Mouse (Mus musculus) intestine, embryonic 14.5 days (tissue): ENCODE data around the gene Taf11. TPM values are rescaled to one million over a fixed set of nuclear protein-coding genes. Genes with fewer than 3 reads are reported as not detected.

Experiments used
- ATAC-seq: fragments of 200-750 bp; cut with Nextera tagmentation; replicated peaks from 2 replicates; pipeline ENCODE4 v1.8.0; 2017; ENCODE audit warnings: low read depth, moderate number of reproducible peaks, moderate TSS enrichment, moderate library complexity; ENCODE audit not compliant: low FRiP score, low TSS enrichment
- DNase-seq: peaks from one replicate; pipeline ENCODE4 v3.0.0-alpha.2; 2018; ENCODE audit warnings: low spot score
- H3K27ac ChIP-seq: fragments of 300-500 bp; sonication (generic); 2 replicates; pipeline ENCODE4 v1.5.1; 2014; ENCODE audit warnings: low read depth, mild to moderate bottlenecking, control low read depth
- H3K27me3 ChIP-seq: fragments of 300-500 bp; sonication (generic); replicated peaks from 2 replicates; pipeline ENCODE4 v1.6.1; 2014; ENCODE audit warnings: low read length, control low read depth; ENCODE audit not compliant: control insufficient read depth, insufficient read depth
- H3K36me3 ChIP-seq: fragments of 300-500 bp; sonication (generic); 2 replicates; pipeline ENCODE4 v1.6.1; 2014; ENCODE audit warnings: low read length, control low read depth; ENCODE audit not compliant: control insufficient read depth, insufficient read depth
- H3K4me1 ChIP-seq: fragments of 300-500 bp; sonication (generic); replicated peaks from 2 replicates; pipeline ENCODE4 v1.6.1; 2014; ENCODE audit warnings: low read length, control low read depth, mixed read lengths; ENCODE audit not compliant: control insufficient read depth, insufficient read depth
- H3K4me2 ChIP-seq: fragments of 300-500 bp; sonication (generic); 2 replicates; pipeline ENCODE4 v1.6.1; 2014; ENCODE audit warnings: low read length
- H3K4me3 ChIP-seq: fragments of 300-500 bp; sonication (generic); 2 replicates; pipeline ENCODE4 v1.5.1; 2014; ENCODE audit warnings: low read depth, low read length, control low read depth, mixed read lengths
- H3K9ac ChIP-seq: fragments of 300-500 bp; sonication (generic); 2 replicates; pipeline ENCODE4 v1.6.1; 2014; ENCODE audit warnings: mild to moderate bottlenecking, low read length
- H3K9me3 ChIP-seq: fragments of 300-500 bp; sonication (generic); 2 replicates; pipeline ENCODE4 v1.6.1; 2016; ENCODE audit warnings: low read length, control low read depth; ENCODE audit not compliant: control insufficient read depth
- WGBS: fragments of 180-500 bp; shearing (Covaris S2); extraction: QIAGEN DNeasy Blood & Tissue Kit; methylation state at CpG from one replicate; pipeline ENCODE4 v1.1.7; 2014; 5-methylcytosine and 5-hydroxymethylcytosine counted together
- polyA plus RNA-seq: library from polyadenylated mRNA; unstranded; fragments of >200 nt; fragmentation: Nextera tagmentation; extraction: Ambion mirVana; gene quantifications from 2 replicates; pipeline ENCODE4 v1.2.1, GENCODE M21; 2014

Gene Taf11
- polyA plus RNA-seq, 1 experiment from 2014 or later = 59.7 TPM

DNA sequence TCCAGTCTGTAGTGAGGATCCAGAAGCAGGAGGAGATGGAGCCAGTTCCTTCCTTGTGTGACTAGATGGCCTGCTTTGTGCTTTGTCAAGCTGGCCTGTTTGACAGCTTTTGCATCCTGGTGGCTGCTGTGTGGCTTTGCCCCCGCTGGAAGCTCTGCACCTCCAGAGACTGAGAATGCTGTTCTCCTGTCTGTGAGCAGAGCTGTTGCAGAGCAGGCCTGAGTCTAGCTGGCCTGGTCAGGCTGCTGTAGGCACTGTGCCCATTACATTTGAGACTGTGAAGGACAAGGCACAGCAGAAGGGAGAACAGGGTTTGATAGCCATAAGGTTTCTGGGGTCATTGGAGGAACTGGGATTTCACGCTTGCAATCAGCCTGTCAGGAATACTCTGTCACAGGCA, 32.1 kb upstream of the Taf11 start:
- H3K27ac ChIP-seq = no peak overlapping the region

DNA sequence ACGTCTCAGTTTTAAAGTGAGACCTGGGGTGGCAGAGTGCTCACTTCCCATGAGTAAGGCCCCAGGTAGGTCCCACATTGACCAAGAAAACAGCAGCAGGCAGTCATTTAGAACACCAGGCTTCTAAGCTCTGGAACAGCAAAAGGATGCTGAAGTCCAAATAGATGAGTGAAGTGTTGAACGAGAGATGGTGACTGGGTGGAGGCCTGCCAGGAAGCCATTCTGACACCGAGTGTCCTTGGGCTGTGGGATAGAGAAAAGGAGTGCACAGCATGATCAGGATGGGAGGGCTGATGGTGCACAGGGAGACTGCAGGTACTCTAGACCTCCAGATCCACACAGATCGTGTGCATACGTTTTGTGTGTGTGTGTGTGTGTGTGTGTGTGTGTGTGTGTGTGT, 31.5 kb upstream of the Taf11 start:
- 67% methylated on average over 5 of the region's 5 CpGs for WGBS
- H3K4me3 ChIP-seq = no peak overlapping the region
- DNase-seq (no peak), ATAC-seq (no peak)
- H3K36me3 ChIP-seq = no peaks in the 10 kb centered on the region
- no peak overlapping the region for H3K27ac ChIP-seq
- H3K27me3 ChIP-seq = no peaks in the 10 kb centered on the region
- peaks cover 46% of the 10 kb centered on the region for H3K4me1 ChIP-seq
- no peak overlapping the region for H3K4me2 ChIP-seq
- no peaks in the 10 kb centered on the region for H3K9me3 ChIP-seq
- no peak overlapping the region for H3K9ac ChIP-seq

More for the DNA sequence above, 32.1 kb upstream of the Taf11 start:
- 58% methylated on average over 2 of the region's 2 CpGs for WGBS
- no peaks in the 10 kb centered on the region for H3K36me3 ChIP-seq
- H3K4me2 ChIP-seq = no peak overlapping the region
- H3K27me3 ChIP-seq = no peaks in the 10 kb centered on the region
- H3K4me3 ChIP-seq = no peak overlapping the region
- no peak for DNase-seq
- no peaks in the 10 kb centered on the region for H3K9me3 ChIP-seq
- ATAC-seq = no peak
- H3K9ac ChIP-seq = no peak overlapping the region
- peaks cover 49% of the 10 kb centered on the region for H3K4me1 ChIP-seq

DNA sequence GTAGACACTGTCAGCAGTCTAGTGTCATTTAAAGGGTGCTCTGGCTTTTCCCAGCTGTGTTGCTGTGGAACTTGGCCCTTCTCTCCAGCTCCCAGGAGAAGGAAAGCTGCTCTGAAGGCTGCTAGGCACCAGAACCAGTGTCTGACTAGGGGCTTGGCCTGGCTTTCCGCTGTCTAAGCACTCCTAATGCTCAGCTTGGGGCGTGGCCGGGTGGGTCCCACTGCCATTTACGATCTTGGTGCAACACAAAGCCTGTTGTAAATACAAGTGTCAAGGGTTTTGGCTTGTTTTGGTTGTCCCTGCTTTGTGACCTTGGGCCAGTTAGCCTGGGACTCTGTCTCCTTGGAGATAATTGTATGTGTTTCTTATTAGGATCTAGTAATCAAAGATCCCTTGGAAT, 30.7 kb upstream of the Taf11 start:
- H3K27me3 ChIP-seq = no peaks in the 10 kb centered on the region
- H3K4me3 ChIP-seq = no peak overlapping the region
- no peaks in the 10 kb centered on the region for H3K9me3 ChIP-seq
- ATAC-seq (no peak), DNase-seq (peak; percentile 61)
- no peaks in the 10 kb centered on the region for H3K36me3 ChIP-seq
- H3K9ac ChIP-seq = no peak overlapping the region
- H3K27ac ChIP-seq = no peak overlapping the region
- 53% methylated on average over 4 of the region's 4 CpGs for WGBS
- H3K4me2 ChIP-seq = no peak overlapping the region
- peaks cover 40% of the 10 kb centered on the region for H3K4me1 ChIP-seq

DNA sequence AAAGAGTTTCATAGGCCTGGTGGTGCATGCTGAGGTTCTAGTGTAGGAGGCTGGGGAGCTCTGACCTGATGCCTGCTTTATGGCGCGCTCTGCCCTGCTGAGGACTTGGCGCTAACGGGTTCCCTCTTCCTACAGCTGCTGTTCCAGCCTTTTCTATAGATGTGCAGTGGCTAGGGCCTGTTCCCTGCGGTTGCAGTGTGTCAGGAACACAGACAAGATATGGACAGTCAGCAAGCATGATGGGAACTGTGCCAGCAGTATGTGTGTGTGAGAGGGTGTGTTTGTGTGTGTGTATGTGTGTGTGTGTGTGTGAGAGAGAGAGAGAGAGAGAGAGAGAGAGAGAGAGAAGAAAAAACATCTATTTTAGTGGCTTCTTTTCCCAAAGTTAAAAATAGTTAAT, 29.4 kb upstream of the Taf11 start:
- WGBS = 68% methylated on average over 5 of the region's 5 CpGs

DNA sequence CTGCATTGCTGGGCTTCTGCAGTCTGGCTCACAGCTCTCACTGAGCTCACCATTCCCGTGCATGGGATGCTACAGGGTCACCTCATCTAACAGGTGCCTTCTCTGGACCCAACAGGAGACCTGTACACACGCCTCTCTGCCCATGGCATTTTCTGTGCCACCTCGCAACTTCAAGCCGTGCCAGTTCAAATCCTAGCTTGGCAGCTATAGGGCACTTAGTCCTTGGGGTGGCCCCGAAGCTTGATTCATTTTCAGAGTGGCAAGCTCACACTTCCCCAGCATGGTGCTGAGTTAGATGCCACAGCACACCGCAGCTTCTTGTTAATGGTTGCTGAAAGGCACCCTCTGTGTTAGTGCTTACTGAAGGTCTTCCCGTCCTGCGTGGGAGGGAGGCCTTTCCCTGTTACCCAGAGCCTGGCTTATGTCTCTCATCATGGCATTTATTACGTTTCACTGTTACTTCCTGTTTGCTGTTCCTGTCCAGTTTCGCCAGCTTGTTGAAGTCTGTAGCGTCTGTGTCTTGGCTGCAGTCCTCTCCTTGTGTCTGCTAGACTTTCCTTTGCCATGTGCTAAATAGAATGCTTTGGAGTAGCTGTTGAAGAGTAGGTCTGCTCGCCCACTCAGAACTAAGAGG, 28.6 kb upstream of the Taf11 start:
- DNase-seq (peak; percentile 56), ATAC-seq (no peak; the same call in 1 of the 2 replicates)
- Histone ChIP-seq H3K36me3 (no peaks in the 10 kb centered on the region), H3K9ac (no peak overlapping the region), H3K4me1 (peaks cover 49% of the 10 kb centered on the region), H3K4me2 (no peak overlapping the region), H3K9me3 (no peaks in the 10 kb centered on the region), H3K27ac (peak overlapping the region; percentile 77), H3K4me3 (no peak overlapping the region), H3K27me3 (no peaks in the 10 kb centered on the region)
- 40% methylated on average over 12 of the region's 12 CpGs for WGBS

More for the DNA sequence above, 29.4 kb upstream of the Taf11 start:
- H3K4me2 ChIP-seq = no peak overlapping the region
- H3K9me3 ChIP-seq = no peaks in the 10 kb centered on the region
- no peak overlapping the region for H3K9ac ChIP-seq
- H3K36me3 ChIP-seq = no peaks in the 10 kb centered on the region
- H3K4me1 ChIP-seq = peaks cover 46% of the 10 kb centered on the region
- H3K27me3 ChIP-seq = no peaks in the 10 kb centered on the region
- no peak for DNase-seq
- no peak overlapping the region for H3K4me3 ChIP-seq
- H3K27ac ChIP-seq = peak overlapping the region; percentile 77
- no peak for ATAC-seq

DNA sequence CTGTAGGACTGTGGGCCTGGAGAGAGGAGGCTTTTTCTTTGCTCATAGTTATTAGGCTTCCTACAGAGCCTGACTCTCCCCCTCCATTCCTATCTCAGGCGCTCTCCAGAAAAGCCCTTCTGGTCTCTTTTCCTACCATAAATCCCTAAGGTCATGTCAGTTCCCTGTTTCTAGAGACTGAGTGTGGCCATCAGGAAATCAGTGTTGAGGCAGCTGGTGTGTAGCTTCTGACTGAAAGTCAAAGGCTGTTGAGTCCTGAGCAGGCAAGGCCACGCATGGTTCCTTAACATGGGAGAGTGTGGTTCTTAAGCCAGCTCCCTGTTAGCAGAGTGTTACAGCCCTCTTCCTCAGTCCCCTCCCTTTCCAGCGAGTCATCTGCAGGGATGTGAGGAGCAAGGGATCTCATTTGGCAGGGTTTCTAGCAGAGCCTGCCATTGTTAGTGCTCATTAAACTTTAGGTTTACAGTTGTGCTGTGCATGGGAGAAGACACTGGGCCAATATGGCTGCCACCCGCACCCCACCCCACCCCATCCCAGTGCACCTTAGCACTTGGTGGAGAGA, 27.5 kb upstream of the Taf11 start:
- no peaks in the 10 kb centered on the region for H3K36me3 ChIP-seq
- peaks cover 49% of the 10 kb centered on the region for H3K4me1 ChIP-seq
- DNase-seq (no peak), ATAC-seq (no peak)
- no peak overlapping the region for H3K4me2 ChIP-seq
- no peak overlapping the region for H3K4me3 ChIP-seq
- no peak overlapping the region for H3K9ac ChIP-seq
- 73% methylated on average over 4 of the region's 4 CpGs for WGBS
- H3K27ac ChIP-seq = 0 out of 2 replicates have a peak overlapping the region, but pooled peaks have one; percentile 2
- no peaks in the 10 kb centered on the region for H3K27me3 ChIP-seq
- H3K9me3 ChIP-seq = no peaks in the 10 kb centered on the region

DNA sequence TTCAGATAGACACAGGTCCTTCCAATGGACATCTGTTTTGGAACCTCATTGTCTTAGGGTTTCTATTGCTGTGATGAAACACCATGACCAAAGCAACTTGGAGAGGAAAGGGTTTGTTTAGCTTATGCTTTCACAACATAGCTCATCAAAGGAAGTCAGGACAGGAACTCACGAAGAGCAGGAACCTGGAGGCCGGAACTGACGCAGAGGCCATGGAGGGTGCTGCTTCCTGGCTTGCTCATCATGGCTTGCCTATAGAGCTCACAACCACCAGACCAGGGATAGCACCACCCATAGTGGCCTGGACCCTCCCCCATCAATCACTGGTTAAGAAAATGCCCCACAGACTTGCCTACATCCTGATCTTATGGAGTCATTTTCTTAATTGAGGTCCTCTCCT, 25.4 kb upstream of the Taf11 start:
- DNase-seq (no peak), ATAC-seq (no peak)
- H3K9me3 ChIP-seq = no peaks in the 10 kb centered on the region
- H3K4me2 ChIP-seq = no peak overlapping the region
- H3K4me3 ChIP-seq = no peak overlapping the region
- H3K4me1 ChIP-seq = peaks cover 37% of the 10 kb centered on the region
- 80% methylated on average over 3 of the region's 3 CpGs for WGBS
- H3K27ac ChIP-seq = no peak overlapping the region
- no peak overlapping the region for H3K9ac ChIP-seq
- no peaks in the 10 kb centered on the region for H3K27me3 ChIP-seq
- no peaks in the 10 kb centered on the region for H3K36me3 ChIP-seq

DNA sequence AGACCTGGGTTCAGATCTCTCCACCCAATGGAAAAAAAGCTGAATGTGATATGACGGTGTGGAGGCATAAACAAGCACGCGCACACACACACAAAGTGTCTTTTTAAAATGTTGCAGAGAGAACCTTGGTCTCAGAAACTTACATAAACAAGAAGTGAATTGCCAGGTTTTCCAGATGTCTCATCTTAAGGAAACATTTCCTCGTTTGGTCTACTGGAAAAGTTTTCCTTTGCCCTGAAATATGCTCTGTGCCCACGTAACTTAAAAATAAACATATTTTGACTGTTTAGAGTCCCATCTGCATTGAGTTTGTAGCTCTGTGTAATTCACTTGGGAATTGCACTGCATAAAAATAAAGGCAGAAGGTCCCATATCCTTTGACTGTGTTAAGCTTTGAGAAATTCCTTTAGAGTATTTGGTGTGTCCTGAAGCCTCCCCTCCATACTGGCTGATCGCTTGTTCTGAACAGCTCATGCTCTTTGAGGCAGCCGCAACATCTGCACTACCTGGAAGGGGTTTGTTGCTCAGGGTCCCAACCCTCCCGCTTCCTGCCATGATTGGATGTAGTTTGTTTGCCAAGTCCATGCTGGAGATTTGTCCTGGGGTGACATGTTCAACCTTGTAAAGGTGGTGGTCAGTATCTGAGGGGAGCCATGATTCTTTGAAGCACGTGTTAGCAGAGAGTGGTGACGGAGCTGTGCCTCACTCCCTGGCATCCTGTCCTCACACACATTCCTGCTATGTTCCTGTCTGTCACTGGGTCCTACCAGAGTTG, 24.7 kb upstream of the Taf11 start:
- no peak for DNase-seq
- Histone ChIP-seq H3K9ac (no peak overlapping the region), H3K36me3 (no peaks in the 10 kb centered on the region), H3K4me2 (no peak overlapping the region), H3K27ac (peak overlapping the region; percentile 60), H3K4me1 (peaks cover 31% of the 10 kb centered on the region), H3K9me3 (no peaks in the 10 kb centered on the region), H3K27me3 (no peaks in the 10 kb centered on the region), H3K4me3 (no peak overlapping the region)
- ATAC-seq = no peak
- 66% methylated on average over 10 of the region's 10 CpGs for WGBS
